Mouse (Mus musculus): ENCODE results near the gene Gm20809.
"Not testable (repeated sequence)": the region's sequence is repeated elsewhere in the genome, so short reads cannot be mapped to it uniquely, and the experiment has no call there.

Gm20809 gene

DNA sequence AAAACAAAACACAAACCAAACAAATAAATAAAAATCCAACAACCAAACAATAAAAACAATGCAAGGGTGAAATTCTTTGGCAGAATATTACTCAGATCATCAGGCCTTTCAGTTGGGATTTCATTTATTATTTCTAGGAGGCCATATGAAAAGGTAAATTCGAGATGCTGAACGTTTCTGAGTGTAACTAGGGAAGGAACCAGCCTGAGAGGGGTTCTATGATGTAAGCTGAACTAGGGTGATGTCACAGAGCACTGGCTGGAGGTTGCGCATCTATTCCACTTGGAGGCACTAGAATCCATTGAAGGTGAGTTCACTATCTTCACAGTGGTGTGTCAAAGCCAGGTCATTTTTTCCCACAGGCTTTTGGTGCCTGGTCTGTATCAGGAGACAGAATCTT is at the start of gene Gm20809:
Gm20809 (plus strand) TSS at position 301 of the 400 bp plus-strand sequence.
- DNase-seq (ENCODE audit: low spot score): not testable (repeated sequence)
